Mouse (Mus musculus): ENCODE measurements at regions not wholly inside any gene's neighbourhood (a gene's known extent, or its start where the extent isn't known, plus 50 kb on each side); places are given as distances from the start of the nearest gene placed in this dataset.

DNA sequence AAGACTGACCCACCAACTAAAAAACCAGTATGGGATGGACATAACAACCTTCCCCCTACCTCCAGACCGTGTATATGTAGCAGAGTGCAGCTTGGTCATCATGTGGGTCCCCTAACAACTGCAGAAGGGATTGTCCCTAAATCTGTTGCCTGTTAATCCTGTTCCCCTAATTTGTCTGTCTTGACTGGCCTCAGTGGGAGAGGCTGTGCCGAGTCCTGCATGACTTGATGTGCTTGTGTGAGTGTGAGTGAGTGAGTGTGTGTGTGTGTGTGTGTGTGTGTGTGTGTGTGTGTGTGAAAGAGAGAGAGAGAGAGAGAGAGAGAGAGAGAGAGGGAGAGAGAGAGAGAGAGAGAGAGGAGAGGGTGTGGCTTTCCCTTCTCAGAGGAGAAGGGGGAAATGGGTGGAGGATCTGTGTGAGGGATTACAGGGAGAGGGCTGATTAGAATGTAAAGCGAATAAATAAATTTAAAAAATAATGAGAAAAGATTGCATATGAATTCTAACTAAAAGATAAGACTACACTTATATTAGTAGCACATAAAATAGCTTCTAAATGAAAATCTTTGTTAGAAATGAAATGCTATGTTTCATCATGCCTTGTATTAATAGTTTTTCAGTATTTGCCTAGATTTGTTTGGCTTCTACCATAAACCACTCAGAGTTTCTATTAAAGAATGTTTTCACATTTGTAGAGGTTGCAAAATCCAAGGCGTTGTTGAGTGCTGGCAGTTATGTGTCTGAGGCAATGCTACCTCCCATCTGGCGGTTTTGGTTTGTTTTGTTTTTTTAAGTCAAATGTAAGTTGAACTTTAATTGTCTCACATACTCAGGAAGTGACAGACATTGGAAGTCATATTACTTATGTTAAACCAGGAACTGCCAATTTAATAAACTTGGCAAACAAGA lies 740.9 kb downstream of the Abca13 start:
- ChIA-PET CTCF (no interaction called here), POLR2A (no interaction called here)
- ATAC-seq: no peak
- no peak for DNase-seq (ENCODE audit: low read depth, low spot score)
- no peak for TF ChIP-seq CTCF (IDR thresholded peaks at IDR 0.05)
- in situ Hi-C loops (cut with MboI; ENCODE audit: low pct_unique_long_range_greater_than_20kb): no loop called here
- no peaks in the 10 kb centered on the region for H3K27me3 ChIP-seq

DNA sequence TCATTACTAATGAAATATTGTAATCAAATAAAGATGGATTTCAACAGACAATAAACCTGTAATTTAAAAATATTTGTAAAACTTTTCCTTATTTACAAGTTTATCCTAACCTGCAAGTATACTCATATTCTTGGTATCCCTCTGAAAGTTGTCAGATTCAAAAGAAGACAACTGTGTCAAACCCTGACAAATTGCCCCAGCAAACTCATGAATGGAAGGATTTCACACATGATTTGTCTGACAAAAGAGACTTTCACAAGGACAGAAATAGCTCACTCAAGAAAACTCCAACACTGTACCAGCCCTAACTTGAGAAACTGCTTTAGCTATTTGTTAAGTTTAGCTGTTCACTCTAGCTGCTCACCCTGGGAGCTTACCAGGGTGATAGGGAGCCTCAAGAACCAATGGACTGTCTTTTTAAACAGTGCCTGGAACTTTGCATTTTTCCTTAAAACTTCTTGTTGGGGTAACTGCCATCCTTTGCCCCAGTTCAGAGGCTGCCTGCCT lies 771.0 kb downstream of the Abca13 start:
- POLR2A ChIA-PET: no interaction called here
- H3K27me3 ChIP-seq: no peaks in the 10 kb centered on the region
- TF ChIP-seq CTCF (IDR thresholded peaks at IDR 0.05): no peak
- ATAC-seq (no peak), DNase-seq (ENCODE audit: low read depth, low spot score) (no peak)
- CTCF ChIA-PET: interaction anchor here (1.5 kb wide), 1 partner anchor 14 kb away, joined by 3 read pairs; no protein-coding TSS in a partner anchor
- in situ Hi-C loops (cut with MboI; ENCODE audit: low pct_unique_long_range_greater_than_20kb): no loop called here

DNA sequence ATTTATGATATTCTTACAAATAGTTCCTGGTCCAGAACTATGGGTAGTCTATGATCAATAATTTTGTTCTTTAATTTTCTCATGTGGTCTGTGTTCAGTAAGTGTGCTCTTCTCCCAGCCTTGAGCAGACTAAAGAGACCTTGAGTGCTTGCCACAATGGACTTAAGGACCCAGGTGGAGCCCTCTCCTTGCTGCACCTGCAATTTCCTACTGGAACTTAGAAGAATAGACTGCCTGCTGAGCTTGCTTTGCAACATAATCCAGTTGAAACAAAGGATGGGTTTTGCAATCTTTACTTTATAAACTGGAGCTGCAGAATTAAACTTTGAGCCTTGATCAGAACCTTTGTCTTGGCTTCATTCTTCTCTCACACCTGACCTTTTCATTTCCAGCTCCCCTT lies 791.2 kb downstream of the Abca13 start:
- in situ Hi-C loops (cut with MboI; ENCODE audit: low pct_unique_long_range_greater_than_20kb): no loop called here

GRCm38 (mm10) chr11:9994601-9995166 lies 802.9 kb downstream of the Abca13 start:
- DNase-seq (ENCODE audit: low read depth, low spot score): no peak
- no peak for ATAC-seq
- no peak for TF ChIP-seq CTCF (IDR thresholded peaks at IDR 0.05)

More for the DNA sequence above, 791.2 kb downstream of the Abca13 start:
- ChIA-PET POLR2A (no interaction called here), CTCF (no interaction called here)
- no peak for DNase-seq (ENCODE audit: low read depth, low spot score)
- no peak for ATAC-seq
- no peak for TF ChIP-seq CTCF (IDR thresholded peaks at IDR 0.05)
- no peaks in the 10 kb centered on the region for H3K27me3 ChIP-seq

GRCm38 (mm10) chr11:9995356-9995755 lies 803.6 kb downstream of the Abca13 start:
- ATAC-seq (no peak), DNase-seq (ENCODE audit: low read depth, low spot score) (no peak)
- in situ Hi-C loops (cut with MboI; ENCODE audit: low pct_unique_long_range_greater_than_20kb): no loop called here
- POLR2A ChIA-PET: no interaction called here
- H3K27me3 ChIP-seq: no peaks in the 10 kb centered on the region
- CTCF ChIA-PET: no interaction called here
- no peak for TF ChIP-seq CTCF (IDR thresholded peaks at IDR 0.05)

More at GRCm38 (mm10) chr11:9994601-9995166, 802.9 kb downstream of the Abca13 start:
- ChIA-PET CTCF (no interaction called here), POLR2A (no interaction called here)
- no peaks in the 10 kb centered on the region for H3K27me3 ChIP-seq
- in situ Hi-C loops (cut with MboI; ENCODE audit: low pct_unique_long_range_greater_than_20kb): no loop called here

DNA sequence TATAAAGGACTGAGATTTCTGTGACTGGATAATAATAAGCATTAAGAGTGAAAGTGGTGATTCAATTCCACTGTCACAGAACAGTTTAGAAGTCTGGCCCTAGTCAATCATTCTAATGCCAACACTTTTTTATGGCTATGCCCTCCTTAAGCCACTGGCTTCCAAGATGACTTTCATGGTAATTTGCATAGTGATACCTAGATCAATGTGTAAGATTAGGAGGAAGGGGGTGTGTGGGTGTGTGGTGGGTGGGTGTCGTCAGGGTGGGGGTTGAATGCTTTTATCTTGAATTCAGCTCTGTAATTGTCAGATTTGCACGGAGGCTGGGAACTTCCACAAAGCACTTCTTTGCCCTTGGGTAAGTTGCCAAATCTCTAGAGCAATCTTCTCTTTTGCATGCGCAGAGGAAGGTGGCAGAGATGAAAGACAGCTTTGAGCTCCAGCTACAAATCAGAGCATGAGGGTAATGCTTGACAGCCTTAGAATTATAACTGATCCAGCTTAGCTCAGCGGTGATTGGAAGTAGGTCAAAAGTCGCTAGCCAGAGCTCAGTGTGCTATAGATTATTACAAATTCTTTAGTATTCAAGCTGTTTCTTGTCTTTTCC lies 805.9 kb downstream of the Abca13 start:
- H3K27me3 ChIP-seq: no peaks in the 10 kb centered on the region
- no peak for DNase-seq (ENCODE audit: low read depth, low spot score)
- in situ Hi-C loops (cut with MboI; ENCODE audit: low pct_unique_long_range_greater_than_20kb): no loop called here
- no peak for TF ChIP-seq CTCF (IDR thresholded peaks at IDR 0.05)
- POLR2A ChIA-PET: no interaction called here
- ATAC-seq: no peak
- CTCF ChIA-PET: no interaction called here

GRCm38 (mm10) chr11:10002170-10002569 lies 810.4 kb downstream of the Abca13 start:
- CTCF ChIA-PET: interaction anchor here (1.1 kb wide), 1 partner anchor 9 kb away, joined by 3 read pairs; no protein-coding TSS in a partner anchor
- in situ Hi-C loops (cut with MboI; ENCODE audit: low pct_unique_long_range_greater_than_20kb): no loop called here
- H3K27me3 ChIP-seq: no peaks in the 10 kb centered on the region
- TF ChIP-seq CTCF (IDR thresholded peaks at IDR 0.05): no peak
- ATAC-seq (no peak), DNase-seq (ENCODE audit: low read depth, low spot score) (no peak)
- POLR2A ChIA-PET: no interaction called here

DNA sequence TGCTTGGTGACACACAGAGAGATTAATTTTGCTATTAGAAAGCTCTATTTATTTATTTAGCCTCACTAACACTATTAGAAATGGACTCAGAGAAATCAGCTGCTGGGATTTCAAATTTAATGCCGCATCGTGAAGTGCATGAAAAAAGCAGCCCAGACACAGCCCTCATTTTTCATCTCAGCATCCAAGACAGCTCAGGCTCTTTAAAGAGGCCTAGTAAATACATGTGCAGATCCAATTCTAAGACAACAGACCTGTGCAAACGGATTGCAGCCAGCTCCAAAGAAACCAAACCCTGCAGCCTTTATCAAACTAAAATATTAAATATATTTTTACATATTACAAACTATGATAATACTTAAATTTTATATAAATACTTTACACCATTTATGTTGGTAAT lies 815.1 kb downstream of the Abca13 start:
- no peak for ATAC-seq
- in situ Hi-C loops (cut with MboI; ENCODE audit: low pct_unique_long_range_greater_than_20kb): no loop called here
- TF ChIP-seq CTCF (IDR thresholded peaks at IDR 0.05): no peak
- no peak for DNase-seq (ENCODE audit: low read depth, low spot score)
- H3K27me3 ChIP-seq: no peaks in the 10 kb centered on the region
- ChIA-PET CTCF (no interaction called here), POLR2A (no interaction called here)

GRCm38 (mm10) chr11:10046593-10046992 lies 854.9 kb downstream of the Abca13 start:
- ChIA-PET POLR2A (no interaction called here), CTCF (no interaction called here)
- no peak for ATAC-seq
- no peak for TF ChIP-seq CTCF (IDR thresholded peaks at IDR 0.05)
- no peaks in the 10 kb centered on the region for H3K27me3 ChIP-seq
- DNase-seq (ENCODE audit: low read depth, low spot score): no peak
- in situ Hi-C loops (cut with MboI; ENCODE audit: low pct_unique_long_range_greater_than_20kb): no loop called here

DNA sequence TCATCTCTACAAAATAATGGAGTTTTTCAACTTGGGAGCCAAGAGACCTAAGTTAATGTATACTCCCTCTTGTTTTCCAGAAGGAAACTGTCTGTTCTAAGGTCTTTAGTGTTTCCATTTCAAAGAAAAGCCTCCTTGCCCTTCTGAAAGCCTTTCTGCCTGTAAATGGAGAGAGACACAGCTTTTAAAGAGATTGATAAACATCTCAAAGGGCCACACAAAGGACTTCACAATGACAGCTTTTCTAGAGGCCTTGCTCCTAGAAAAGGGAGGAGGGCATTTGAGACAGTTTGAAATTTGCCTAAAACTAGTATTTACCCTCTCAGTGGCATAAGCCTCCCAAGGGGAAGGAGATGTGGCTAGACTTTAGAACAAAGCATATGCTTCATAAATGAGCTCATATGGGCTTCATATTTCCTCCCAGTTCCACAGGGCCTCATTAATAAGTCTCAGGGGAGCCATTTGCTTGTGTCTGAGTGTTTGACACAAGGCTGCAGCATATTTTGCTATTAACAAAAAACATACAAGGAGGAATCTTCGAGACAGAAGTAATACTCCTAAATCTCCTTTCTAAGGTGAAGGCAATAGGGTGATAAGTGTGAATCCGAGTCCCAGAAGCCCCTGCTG lies 860.0 kb downstream of the Abca13 start:
- no peaks in the 10 kb centered on the region for H3K27me3 ChIP-seq
- in situ Hi-C loops (cut with MboI; ENCODE audit: low pct_unique_long_range_greater_than_20kb): no loop called here
- ATAC-seq (no peak), DNase-seq (ENCODE audit: low read depth, low spot score) (no peak)
- ChIA-PET POLR2A (no interaction called here), CTCF (no interaction called here)
- no peak for TF ChIP-seq CTCF (IDR thresholded peaks at IDR 0.05)

- ATAC-seq: no peak
- in situ Hi-C loops (cut with MboI; ENCODE audit: low pct_unique_long_range_greater_than_20kb): no loop called here
- POLR2A ChIA-PET: no interaction called here
- DNase-seq (ENCODE audit: low read depth, low spot score): no peak
- CTCF ChIA-PET: no interaction called here
- TF ChIP-seq CTCF (IDR thresholded peaks at IDR 0.05): no peak
- no peaks in the 10 kb centered on the region for H3K27me3 ChIP-seq
These were observed 880.1 kb downstream of the Abca13 start for GRCm38 (mm10) chr11:10071881-10072280.
